In genomic region chr2:106828573-106829310, GRCm38 (mm10) we compare ENCODE assay signal across 9 mouse cellular contexts.
DNase-seq lines count a peak whose midpoint lies in the region; ATAC-seq and TF ChIP-seq lines count a peak whose summit lies in the region.
"Had no signal": no experiment of that assay in that cellular context is flagged by ENCODE, and none has a peak within 500 bp of the region (broad histone marks: within the 10 kb centered on the region; RNA-seq: fewer than 3 reads in every experiment).

No protein-coding gene starts in this region.

- ATAC-seq in frontal cortex, adult (ENCODE audit: low TSS enrichment), result peak; percentile 24; the same call in 1 of the 2 replicates
- ATAC-seq in lung, embryonic 16.5 days (ENCODE audit: low read depth), result no peak
- ATAC-seq in lung, postnatal 0 days, result no peak
- ATAC-seq in heart, postnatal 0 days (ENCODE audit: insufficient read depth, low read depth), result peak; percentile 58; the same call in 1 of the 2 replicates
- peak; percentile 51 for ATAC-seq in neural tube, embryonic 15.5 days (ENCODE audit: low FRiP score)
- no peak for ATAC-seq in liver, embryonic 11.5 days (replicated peaks; ENCODE audit: low FRiP score)

- H3K4me1 ChIP-seq in lung, embryonic 16.5 days (replicated peaks; ENCODE audit: control insufficient read depth, insufficient read depth, low read length), result peaks cover 11% of the 10 kb centered on the region
- peaks cover 4% of the 10 kb centered on the region; the same call in 1 of the 2 replicates for H3K4me1 ChIP-seq in lung, postnatal 0 days (ENCODE audit: insufficient read depth, low read depth, low read length)
- peaks cover 9% of the 10 kb centered on the region; the same call in 1 of the 2 replicates for H3K4me1 ChIP-seq in heart, postnatal 0 days (ENCODE audit: control insufficient read depth, insufficient read depth)
- peaks cover 22% of the 10 kb centered on the region for H3K4me1 ChIP-seq in neural tube, embryonic 15.5 days
- H3K4me1 ChIP-seq in liver, embryonic 11.5 days (replicated peaks; ENCODE audit: control insufficient read depth, insufficient read depth, low read length), result no peaks in the 10 kb centered on the region

- TF ChIP-seq CTCF in lung, postnatal 0 days (IDR thresholded peaks at IDR 0.05), result no peak
- no peak for TF ChIP-seq CTCF in heart, postnatal 0 days (IDR thresholded peaks at IDR 0.05; ENCODE audit: low read depth)

- H3K36me3 ChIP-seq in lung, embryonic 16.5 days (ENCODE audit: control insufficient read depth, insufficient read depth, low read length), result no peaks in the 10 kb centered on the region
- H3K36me3 ChIP-seq in lung, postnatal 0 days (ENCODE audit: insufficient read depth, low read length), result no peaks in the 10 kb centered on the region
- H3K36me3 ChIP-seq in heart, postnatal 0 days (replicated peaks; ENCODE audit: control insufficient read depth, insufficient read depth, low read length), result no peaks in the 10 kb centered on the region
- H3K36me3 ChIP-seq in neural tube, embryonic 15.5 days, result no peaks in the 10 kb centered on the region
- no peaks in the 10 kb centered on the region for H3K36me3 ChIP-seq in liver, embryonic 11.5 days (ENCODE audit: control insufficient read depth, insufficient read depth, low read length)

- TF ChIP-seq EP300 in lung, postnatal 0 days (IDR thresholded peaks at IDR 0.05), result no peak
- TF ChIP-seq EP300 in heart, postnatal 0 days (IDR thresholded peaks at IDR 0.05; ENCODE audit: low read depth), result no peak

- H3K4me2 ChIP-seq in lung, embryonic 16.5 days (ENCODE audit: low read depth, low read length), result 0 out of 2 replicates have a peak overlapping the region, but pooled peaks have one; percentile 3
- H3K4me2 ChIP-seq in lung, postnatal 0 days (replicated peaks; ENCODE audit: low read depth, low read length), result no peak overlapping the region
- peak overlapping the region; percentile 32 for H3K4me2 ChIP-seq in heart, postnatal 0 days (ENCODE audit: low read depth, low read length)
- H3K4me2 ChIP-seq in neural tube, embryonic 15.5 days, result no peak overlapping the region
- no peak overlapping the region for H3K4me2 ChIP-seq in liver, embryonic 11.5 days

- no peaks in the 10 kb centered on the region for H3K9me3 ChIP-seq in lung, embryonic 16.5 days (ENCODE audit: control insufficient read depth, low read length)
- H3K9me3 ChIP-seq in lung, postnatal 0 days (ENCODE audit: low read length), result no peaks in the 10 kb centered on the region
- no peaks in the 10 kb centered on the region for H3K9me3 ChIP-seq in heart, postnatal 0 days (replicated peaks; ENCODE audit: control insufficient read depth, low read length)
- no peaks in the 10 kb centered on the region for H3K9me3 ChIP-seq in neural tube, embryonic 15.5 days (replicated peaks)
- H3K9me3 ChIP-seq in liver, embryonic 11.5 days (ENCODE audit: control insufficient read depth, low read length), result no peaks in the 10 kb centered on the region

- H3K27me3 ChIP-seq in lung, embryonic 16.5 days (ENCODE audit: control insufficient read depth, insufficient read depth, low read depth, low read length), result no peaks in the 10 kb centered on the region
- H3K27me3 ChIP-seq in lung, postnatal 0 days (replicated peaks; ENCODE audit: insufficient read depth, low read length), result no peaks in the 10 kb centered on the region
- H3K27me3 ChIP-seq in heart, postnatal 0 days (ENCODE audit: control insufficient read depth, insufficient read depth, low read length), result no peaks in the 10 kb centered on the region
- H3K27me3 ChIP-seq in neural tube, embryonic 15.5 days (replicated peaks), result no peaks in the 10 kb centered on the region
- H3K27me3 ChIP-seq in liver, embryonic 11.5 days (replicated peaks; ENCODE audit: control insufficient read depth, insufficient read depth, low read length), result no peaks in the 10 kb centered on the region

- no peak for DNase-seq in frontal cortex, postnatal 14 days (ENCODE audit: low spot score in 2 of 2)
- no peak for DNase-seq in lung, postnatal 0 days (ENCODE audit: low spot score)
- no peak for DNase-seq in heart, postnatal 0 days (ENCODE audit: low spot score)
- no peak for DNase-seq in frontal cortex, postnatal 25 days (ENCODE audit: low spot score in 2 of 2)
- no peak for DNase-seq in liver, embryonic 11.5 days (ENCODE audit: low spot score)
- DNase-seq: liver had no signal

- WGBS in lung, embryonic 16.5 days, result 37% methylated on average over 12 of the region's 12 CpGs
- WGBS in lung, postnatal 0 days, result 42% methylated on average over 12 of the region's 12 CpGs
- WGBS in heart, postnatal 0 days, result 28% methylated on average over 12 of the region's 12 CpGs
- 32% methylated on average over 12 of the region's 12 CpGs for WGBS in neural tube, embryonic 15.5 days
- WGBS in liver, embryonic 11.5 days, result 51% methylated on average over 12 of the region's 12 CpGs

- no peak overlapping the region for H3K4me3 ChIP-seq in lung, embryonic 16.5 days (ENCODE audit: low read length)
- H3K4me3 ChIP-seq in lung, postnatal 0 days (ENCODE audit: low read depth, low read length), result no peak overlapping the region
- H3K4me3 ChIP-seq in heart, postnatal 0 days (ENCODE audit: low read depth, low read length), result no peak overlapping the region
- H3K4me3 ChIP-seq in neural tube, embryonic 15.5 days (replicated peaks), result no peak overlapping the region
- no peak overlapping the region for H3K4me3 ChIP-seq in liver, embryonic 11.5 days (ENCODE audit: low read depth, low read length)

- H3K27ac ChIP-seq in lung, embryonic 16.5 days (ENCODE audit: low read length), result no peak overlapping the region
- no peak overlapping the region for H3K27ac ChIP-seq in lung, postnatal 0 days (ENCODE audit: low read length)
- no peak overlapping the region for H3K27ac ChIP-seq in heart, postnatal 0 days (ENCODE audit: low read depth)
- peak overlapping the region; percentile 64 for H3K27ac ChIP-seq in neural tube, embryonic 15.5 days (replicated peaks)
- H3K27ac ChIP-seq in liver, embryonic 11.5 days (ENCODE audit: low read depth, low read length), result no peak overlapping the region

- H3K9ac ChIP-seq in lung, embryonic 16.5 days (ENCODE audit: low read length), result no peak overlapping the region
- H3K9ac ChIP-seq in lung, postnatal 0 days (replicated peaks; ENCODE audit: low read depth), result no peak overlapping the region
- no peak overlapping the region for H3K9ac ChIP-seq in heart, postnatal 0 days (replicated peaks; ENCODE audit: low read depth, low read length)
- no peak overlapping the region for H3K9ac ChIP-seq in neural tube, embryonic 15.5 days (replicated peaks)
- H3K9ac ChIP-seq in liver, embryonic 11.5 days (ENCODE audit: low read depth, low read length), result no peak overlapping the region

Comparison
In these comparisons a context has a peak if more than half of its experiments do, and no peak if none do; other contexts are left out.
1. H3K4me2 ChIP-seq: peak in lung, embryonic 16.5 days (single experiment) and heart, postnatal 0 days (single experiment); none in lung, postnatal 0 days (single experiment), neural tube, embryonic 15.5 days (single experiment) and liver, embryonic 11.5 days (single experiment).
2. ATAC-seq: peak in frontal cortex, adult (single experiment), heart, postnatal 0 days (single experiment) and neural tube, embryonic 15.5 days (single experiment); none in lung, embryonic 16.5 days (single experiment), lung, postnatal 0 days (single experiment) and liver, embryonic 11.5 days (single experiment).